Mouse (Mus musculus) spleen, postnatal 4 days (tissue): ENCODE data around the gene Ttc38.
A peak's percentile ranks its signal among the peaks of the same experiment; 100 is the strongest.
"Not testable (repeated sequence)": the region's sequence is repeated elsewhere in the genome, so short reads cannot be mapped to it uniquely, and the experiment has no call there.

Experiments used
- DNase-seq, 2 experiments: peaks; one replicate each; pipeline ENCODE4 v3.0.0; 2022; ENCODE audit warnings: low spot score in 2 of 2

Gene Ttc38

DNA sequence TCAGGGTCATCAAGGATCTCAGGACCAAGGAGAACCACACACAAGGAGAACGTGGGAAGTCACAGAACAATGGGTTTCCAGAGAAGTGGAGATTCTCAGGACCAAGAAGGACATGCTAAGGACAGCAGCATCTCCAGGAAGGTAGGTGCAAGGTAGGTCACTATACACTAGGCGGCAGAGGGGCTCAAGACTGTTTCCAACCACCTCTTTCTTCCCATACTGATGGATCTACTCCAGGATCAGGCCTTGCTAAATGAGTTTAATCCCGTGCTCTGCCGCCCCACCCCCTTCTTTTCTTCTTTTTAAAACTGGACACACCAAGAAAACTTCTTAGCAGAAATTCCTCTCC lies 10.1 kb upstream of the Ttc38 start:
- DNase-seq: no peak

DNA sequence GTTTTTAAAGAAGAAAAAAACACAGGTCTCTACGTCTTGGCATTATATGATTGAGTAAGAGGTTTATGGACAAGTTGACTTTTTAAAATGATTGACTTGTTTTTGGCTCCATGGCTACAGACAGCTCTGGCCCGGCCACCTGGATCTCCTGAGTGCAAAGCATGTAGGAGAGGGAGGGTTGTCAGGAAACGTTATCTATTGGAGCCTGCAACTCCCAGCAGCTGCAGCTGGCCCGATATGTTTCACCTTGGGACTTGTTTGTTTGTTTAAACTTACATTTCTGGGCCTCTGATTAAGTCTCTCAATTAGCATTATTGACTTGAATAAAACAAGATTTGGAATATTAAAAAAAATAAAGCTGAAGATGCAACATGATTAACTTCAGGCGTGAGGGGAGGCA lies 5.4 kb upstream of the Ttc38 start:
- peak in 1 of 2 experiments; percentile 43 for DNase-seq

DNA sequence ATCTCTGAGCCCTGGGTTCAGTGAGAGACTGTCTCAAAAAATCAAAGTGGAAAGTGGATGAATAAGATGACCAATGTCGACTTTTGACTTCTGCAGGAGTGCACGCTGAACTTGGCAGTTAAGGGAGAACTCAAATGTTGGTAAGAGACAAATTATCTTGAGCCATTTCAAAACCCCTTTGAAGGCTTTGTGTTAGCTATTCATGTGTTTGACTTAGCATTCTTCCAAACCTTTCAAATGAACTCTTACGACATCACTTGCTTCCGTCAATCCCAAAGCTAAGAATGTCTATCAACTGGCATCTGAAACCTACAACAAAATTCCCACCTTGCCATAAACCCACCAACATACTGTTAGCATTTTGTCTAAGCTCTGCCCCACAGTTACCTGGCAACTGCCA lies 4.0 kb upstream of the Ttc38 start:
- DNase-seq: no peak

DNA sequence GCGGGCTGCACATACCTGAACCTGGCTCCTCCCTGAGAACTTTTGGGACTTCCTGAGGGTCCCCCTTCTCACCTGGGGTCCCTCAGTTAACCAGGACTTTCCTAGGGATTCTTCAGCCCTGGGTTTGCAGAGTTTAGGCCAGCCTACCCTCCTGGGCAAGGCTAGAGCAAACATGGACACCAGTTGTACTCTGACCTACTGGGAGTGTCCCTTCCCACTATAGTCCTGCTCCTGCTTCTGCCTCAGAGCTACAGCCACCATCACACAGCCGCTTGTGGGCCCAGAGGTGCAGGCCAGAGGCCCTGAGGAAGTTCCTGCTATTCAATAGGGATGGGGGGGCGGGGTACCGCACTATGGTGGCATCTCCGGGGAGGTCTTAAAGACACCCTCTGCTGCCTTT lies 2.6 kb upstream of the Ttc38 start:
- no peak for DNase-seq

DNA sequence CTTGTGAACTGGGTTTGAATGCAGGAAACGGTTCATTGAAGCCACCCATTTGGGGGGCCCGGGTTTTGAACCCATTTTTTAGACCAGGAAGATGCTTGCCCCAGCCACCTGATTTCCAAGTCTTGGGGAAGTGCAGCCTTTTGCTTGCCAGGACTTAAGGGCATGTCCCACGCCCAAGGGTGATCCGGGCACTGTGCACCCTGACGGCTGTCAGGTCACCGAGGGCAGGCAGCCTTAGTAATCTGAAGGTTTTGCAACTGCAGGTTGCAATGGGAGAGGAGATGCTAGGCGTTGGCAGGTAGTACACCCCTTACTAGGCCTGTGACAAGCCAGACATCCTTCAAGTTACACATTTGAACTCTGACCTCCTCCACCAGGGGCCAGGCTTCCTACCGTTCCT lies 493 bp downstream of the Ttc38 start:
- no peak for DNase-seq

DNA sequence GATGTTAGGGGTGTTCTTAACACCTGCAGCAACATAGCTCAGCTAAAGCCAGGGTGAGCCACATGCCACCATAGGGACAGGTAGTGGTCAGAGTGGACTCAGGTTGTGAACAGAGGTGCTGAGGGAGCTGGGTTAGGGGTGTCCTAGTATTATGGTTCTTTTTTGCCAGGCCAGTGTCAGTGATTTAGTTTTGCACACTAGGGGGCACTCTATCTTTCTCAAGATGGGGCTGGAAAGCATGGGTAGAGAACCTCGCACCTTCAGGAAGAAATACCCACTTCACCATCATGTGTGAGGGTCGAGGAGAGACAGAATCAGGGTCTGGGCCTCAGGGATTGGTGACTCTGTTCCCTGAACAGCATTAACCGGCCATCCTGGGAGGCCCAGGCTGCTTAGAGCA lies 3.2 kb downstream of the Ttc38 start:
- DNase-seq: no peak

DNA sequence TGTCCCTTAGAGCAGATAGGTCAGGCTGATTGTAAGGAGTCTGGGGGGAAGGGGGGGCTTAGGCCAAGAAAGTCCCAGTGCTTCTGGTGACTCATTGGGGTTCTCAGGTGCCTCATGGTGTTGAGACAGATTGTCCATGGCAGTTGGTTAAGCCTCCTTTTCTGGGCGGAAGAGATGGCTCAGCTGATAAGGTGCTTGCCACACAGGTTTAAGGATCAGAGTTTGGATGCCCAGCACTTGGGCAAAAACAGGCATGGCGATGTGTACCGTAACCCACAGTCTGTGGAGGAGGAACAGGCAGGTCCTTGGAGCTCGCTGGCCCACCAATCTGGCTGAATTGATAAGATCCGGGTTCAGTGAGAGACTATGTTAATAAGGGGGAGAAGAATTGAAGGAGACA lies 4.8 kb downstream of the Ttc38 start:
- no peak for DNase-seq

DNA sequence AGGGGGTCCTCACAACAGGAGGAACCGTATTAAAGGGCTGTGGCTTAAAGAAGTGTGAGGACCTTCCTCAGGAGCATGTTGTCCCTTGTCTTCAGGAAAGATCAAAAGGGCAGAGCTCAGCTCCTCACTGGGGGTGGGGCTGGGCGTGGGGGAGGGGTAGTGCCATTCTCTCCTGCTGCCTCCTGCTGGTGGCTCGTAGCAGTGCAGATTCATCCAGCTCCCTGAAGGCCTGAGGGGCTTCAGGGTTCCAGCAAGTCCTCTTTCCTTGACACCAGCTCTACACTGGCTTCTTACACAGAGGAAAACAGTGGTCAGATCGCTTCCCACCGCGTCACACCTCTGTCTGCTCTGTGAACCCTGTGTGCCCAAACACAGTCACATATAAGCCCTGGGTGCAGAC lies 8.9 kb downstream of the Ttc38 start:
- DNase-seq: peak; percentile 33 to 76

DNA sequence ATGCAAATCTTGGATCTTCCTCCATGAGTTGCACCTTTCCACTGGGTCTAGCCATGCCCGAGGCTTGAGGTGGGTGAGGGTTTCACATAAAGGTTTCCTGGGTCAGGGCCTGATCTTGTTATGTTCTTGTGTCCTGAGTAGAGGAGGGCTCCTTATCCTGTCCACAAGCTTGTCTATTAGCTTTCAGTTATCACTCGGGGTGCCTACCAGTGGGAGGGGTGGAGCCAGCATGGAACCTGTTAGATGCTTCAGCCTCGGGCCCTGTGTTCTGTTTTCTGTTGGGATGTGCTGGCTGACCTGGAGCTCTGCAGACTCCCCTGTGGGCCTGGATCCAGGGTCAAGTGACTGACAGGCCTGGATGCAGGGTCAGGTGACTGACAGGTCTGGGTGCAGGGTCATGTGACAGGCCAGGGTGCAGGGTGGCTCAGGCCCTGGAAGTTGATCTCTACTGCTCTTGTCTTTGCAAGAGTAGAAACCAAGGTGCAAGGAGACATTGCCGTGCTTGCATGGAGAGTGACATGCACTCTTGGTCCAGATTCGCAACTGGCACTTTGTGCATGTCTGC lies 9.8 kb downstream of the Ttc38 start:
- DNase-seq: no peak

DNA sequence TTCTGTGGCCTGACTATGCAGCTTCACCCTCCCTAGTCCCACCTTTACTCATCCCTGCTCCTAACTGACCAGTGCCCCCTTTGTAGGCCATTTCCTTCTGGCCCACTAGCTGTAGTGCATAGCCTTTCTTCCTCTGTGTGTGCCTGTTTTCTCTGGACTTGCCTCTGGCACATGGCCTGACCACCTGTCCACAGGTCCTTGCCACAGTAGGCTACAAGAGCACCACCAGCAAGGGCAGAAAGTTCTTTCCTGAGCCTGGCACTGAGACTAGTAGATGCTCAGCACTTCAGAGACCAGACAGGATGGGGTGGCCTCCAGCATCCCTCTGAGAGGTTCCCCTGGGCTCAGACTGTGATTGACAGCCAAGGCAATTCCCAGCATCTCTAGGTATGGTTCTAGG lies 13.0 kb downstream of the Ttc38 start:
- DNase-seq: no peak

DNA sequence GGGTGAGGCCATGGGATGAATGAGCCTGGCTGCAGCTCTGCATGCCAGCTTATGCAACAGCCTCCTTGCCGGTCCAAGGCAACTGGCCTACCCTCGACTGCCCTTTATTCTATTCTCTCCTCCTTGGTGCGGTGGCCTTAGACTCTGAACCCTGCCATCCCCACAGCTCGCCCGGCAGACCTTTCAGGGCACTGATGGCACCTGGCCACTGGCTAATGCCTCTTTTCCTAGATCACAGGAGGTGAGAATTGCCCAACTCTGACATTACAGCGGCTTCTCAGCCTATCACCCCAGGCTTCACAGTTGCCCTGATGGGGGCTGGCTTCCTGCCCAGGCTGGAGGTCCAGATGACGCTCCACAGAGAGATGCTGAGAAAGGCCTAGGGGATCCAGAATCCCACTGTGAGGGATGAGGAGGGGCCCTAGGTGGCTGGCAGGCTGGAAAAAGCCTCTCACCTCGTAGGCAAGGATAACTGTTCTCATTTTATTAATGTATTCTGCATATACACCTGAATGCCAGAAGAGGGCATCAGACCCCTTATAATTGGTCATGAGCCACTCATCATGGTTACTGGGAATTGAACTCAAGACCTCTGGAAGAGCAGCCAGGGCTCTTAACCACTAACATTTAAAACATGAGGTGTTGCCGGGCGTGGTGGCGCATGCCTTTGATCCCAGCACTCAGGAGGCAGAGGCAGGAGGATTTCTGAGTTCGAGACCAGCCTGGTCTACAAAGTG lies 19.7 kb downstream of the Ttc38 start:
- no peak for DNase-seq

DNA sequence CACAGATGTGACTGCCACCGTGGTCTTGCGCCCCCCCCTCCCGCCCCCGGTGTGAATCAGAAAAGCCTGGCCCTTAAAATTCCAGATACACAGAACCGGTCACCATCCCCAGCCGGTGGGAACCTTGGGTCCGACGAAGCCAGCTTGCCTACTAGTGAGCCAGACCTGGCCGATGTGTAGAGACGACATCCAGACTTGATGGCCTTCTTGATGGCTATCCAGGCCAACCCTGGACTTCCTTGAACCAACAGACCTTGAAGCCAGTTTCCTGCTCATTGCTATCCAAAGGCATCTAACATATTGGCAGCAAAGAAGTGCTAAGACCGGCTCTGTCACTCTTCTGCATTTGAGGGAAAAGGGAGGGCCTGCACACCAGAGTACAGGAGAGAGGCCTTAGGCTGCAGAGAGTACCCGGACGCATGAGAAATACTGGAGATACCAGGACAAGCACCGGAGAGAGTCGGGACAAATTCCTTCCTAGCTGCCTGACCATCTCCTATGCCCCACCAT lies 26.9 kb downstream of the Ttc38 start:
- DNase-seq: no peak

DNA sequence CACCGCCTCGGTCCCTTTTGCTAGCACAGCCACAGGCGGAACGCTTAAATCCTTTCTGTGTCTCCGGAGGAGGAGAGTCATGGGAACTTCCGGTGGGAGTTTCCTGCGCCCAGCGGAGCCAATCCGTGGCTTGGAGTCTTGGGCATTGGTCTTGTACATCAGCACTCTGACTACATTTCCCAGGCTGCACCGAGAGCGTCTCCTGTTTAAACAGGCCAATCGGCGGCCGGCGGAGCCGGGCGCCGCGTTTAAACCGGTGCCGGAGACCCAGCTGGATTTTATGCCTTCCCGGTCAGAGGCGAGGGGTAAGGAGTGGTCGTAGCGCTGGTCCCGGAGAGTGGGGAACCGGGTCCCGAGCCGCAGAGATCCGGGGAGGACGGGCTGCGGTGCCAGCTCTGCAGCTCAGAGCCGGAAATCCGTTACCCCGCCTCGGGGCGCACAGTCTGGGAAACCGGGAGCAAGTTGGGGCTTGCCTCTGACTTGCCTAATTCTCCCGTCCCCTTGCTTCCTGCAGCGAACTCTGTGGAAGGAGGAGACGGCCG lies 27.5 kb downstream of the Ttc38 start, which contains the start of gene Gtse1:
Gene Gtse1 (plus strand): TSS at position 256 of the 542 bp plus-strand sequence.
- peak; percentile 93 to 95 for DNase-seq

DNA sequence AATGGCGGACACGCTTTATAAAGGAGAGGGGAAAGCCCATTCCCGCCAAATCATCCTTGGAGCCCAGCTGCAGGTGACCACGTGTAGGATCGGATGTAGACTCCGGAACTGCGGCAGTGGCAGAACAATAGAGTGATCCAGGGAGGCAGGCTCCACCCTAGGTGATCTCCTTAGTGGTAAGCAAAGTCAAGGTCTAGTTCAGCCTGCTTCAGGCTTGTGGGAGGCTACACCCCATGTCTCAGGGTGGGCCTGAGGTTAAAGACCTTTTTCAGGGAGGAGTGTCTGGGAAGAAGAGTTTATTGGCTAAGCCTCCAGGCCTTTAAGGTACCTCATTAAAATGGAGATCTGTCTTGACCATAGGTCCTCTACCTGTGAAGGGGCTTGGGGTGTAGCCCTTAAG lies 33.8 kb downstream of the Ttc38 start:
- DNase-seq: not testable (repeated sequence)

DNA sequence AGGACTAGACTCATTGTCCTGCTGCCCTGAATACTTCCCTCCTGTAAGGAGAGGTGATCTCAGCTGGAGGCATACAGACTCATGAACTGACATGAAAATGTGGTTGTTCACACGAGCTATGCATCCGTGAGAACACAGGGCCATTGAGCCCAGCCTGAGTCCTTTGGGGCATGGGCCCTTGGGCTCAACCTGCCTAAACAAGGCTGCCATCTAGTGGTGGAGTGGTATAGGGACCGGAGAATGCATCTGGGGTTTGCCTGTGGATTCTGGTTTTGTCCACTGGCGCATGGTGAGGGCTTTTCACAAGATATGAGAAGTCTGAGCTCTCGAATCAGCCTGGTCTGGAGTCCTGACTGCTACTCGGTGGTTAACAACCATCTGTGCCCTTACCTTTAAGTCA lies 35.6 kb downstream of the Ttc38 start:
- peak; percentile 68 to 84 for DNase-seq

DNA sequence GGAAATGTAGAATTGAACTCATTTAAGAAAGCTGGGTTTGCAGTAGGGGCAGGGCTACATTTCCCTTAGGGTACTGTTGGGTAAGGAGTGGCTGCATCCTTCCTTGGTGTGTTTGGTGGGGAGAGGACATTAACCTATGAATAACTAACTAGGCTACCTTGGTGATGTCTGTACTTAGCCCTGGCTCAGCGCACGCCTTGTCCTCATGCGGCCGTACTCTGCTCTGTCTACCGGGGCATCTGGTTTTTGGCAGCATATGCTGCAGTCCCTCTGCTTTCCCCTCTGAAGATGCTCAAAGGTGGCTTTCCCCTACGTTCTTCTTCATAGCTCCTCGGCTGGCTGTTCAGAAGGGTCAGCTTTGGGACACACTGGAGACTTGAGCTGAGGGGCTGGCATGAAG lies 45.2 kb downstream of the Ttc38 start:
- DNase-seq: no peak

DNA sequence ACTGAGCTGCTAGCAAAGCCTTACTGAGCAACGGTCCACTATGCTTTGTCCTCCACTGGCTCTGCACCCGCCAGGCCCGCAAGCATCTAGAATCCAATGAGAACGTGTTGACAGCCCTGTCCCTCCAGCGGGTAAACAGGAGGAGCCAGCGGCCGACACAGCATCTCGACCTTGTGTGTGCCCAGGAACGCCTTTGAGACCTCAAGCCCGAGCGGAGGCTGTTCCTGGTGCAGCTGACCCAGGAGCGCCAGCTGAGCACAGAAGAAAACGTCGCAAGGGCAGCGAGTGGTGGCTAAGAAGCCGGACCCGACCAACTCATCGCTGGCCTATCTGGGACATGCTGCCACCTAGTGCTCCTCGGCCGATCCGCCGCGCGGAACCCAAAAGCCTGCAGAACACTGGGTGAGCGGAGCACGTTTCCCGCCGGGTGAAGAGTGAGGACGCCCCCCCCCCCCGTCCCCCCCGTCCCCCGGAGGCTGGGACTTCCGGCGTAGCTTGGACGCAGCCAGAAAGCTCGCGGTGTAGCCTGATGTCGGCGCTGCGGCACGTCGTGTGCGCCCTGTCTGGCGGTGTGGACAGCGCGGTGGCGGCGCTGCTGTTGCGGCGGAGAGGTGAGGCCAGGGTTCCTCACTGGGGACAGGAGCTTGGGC lies 46.9 kb downstream of the Ttc38 start, which contains the start of gene Trmu:
Gene Trmu (plus strand): TSS at position 465 of the 650 bp plus-strand sequence.
- DNase-seq: peak; percentile 86 to 93

DNA sequence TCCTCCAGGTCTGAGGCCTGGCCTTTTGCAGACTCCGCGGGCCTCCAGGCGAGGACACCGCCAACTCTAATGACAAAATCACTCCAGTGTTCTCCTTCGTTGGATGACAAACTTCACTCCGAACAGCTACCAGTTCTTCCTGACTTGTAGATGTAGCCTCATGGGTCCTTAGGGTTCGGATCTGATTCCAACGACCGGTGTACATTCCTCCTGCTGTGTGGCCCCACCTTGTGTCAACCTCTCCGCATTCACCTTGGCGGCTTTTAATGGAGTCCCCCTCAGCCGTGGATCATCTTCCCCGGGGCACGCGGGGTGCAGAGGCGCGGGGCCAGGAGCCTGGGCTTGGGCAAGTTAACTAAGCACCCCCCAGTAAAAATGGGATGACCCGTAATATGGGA lies 47.4 kb downstream of the Ttc38 start:
- no peak for DNase-seq

DNA sequence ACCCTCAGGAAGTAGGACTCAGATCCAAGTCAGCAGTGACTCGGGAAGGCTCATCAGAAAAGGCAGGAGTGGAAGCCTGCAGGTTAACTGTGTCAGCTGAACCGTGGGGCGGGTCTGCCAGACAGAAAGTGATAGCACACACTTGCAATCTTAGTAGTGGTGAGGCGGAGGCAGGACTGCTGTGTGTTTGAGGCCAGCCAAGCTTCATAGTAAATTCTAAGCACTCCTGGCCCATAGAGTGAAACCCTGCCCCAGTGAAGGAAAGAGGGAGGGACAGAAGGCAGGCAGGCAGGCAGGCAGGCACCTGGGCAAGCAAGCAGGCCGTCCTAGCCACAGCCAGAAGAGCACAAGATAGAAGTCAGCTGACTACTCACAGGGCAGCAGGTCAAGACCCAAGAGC lies 53.5 kb downstream of the Ttc38 start:
- DNase-seq: no peak

DNA sequence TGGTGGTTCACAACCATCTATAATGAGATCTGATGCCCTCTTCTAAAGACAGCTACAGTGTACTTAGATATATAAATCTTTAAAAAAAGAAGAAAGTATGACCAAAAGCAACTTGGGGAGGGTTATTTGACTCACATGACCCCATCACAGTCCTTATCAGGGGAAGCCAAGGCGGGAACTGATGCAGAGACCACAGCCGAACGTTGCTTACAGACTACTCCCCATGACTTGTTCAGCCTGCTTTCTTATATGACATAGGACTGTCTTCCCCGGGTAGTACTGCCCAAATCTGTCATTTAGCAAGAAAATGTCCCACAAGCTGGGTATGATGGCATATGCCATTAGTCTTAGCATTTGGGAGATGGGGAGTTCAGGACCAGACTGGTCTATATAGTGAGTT lies 57.1 kb downstream of the Ttc38 start:
- no peak for DNase-seq

DNA sequence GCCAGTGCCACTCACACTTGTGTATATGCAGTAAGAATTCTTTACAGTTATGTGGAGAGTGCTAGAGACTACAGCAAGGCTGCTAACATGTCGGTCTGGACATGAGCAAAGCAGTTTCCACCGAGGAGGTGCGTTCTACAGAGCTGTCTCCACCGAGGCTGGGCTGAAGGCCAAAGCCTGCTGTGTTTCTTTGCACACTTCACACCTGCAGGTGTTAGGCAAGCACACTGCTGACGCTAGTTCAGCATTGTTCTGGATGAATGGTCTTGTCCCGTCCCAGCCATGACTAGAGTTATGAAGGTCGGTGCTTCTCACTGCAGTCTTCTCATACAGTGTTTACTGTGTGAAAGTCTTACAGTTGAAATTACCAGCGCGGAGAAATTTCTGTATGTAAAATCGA lies 59.9 kb downstream of the Ttc38 start:
- no peak for DNase-seq

DNA sequence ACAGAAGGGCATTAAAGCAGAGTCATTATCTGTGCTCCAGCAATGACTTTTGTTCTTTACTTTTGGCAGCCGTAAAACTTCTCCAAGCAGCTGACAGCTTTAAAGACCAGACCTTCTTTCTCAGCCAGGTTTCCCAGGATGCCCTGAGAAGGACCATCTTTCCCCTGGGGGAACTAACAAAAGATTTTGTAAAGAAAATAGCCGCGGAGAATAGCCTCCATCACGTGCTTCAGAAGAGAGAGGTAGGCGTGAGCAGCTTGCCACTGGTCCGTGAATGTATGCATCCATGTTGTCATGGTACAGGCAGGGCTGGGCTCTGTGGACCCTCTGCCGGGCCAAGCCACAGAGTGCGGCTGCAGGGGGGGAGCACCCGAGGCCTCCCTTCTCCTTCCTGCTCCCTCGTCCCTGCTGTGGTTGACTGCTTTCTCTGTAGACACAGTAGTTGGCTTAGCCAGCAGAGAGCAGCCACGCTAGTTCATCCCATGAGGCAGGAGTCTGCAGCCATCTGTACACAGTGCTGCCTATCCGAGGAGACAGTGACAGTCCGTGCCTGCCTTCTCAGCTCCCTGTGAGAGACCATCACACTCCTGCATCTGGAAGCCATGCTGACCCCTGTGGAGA lies 60.5 kb downstream of the Ttc38 start:
- no peak for DNase-seq
